Mouse (Mus musculus) testis, adult 2 months (tissue): ENCODE results near the gene Ttll6.

Experiments used
- CTCF ChIP-seq: fragments of 200-500 bp; IDR thresholded peaks from 2 replicates; pipeline ENCODE4 v1.5.1; 2012; ENCODE audit warnings: low read depth, mild to moderate bottlenecking, inconsistent platforms, low read length, moderate library complexity; ENCODE audit not compliant: control insufficient read depth, insufficient read depth, insufficient replicate concordance
- POLR2A ChIP-seq: fragments of 200-500 bp; IDR thresholded peaks from 2 replicates; pipeline ENCODE4 v1.6.1; 2012; ENCODE audit warnings: low read depth, mild to moderate bottlenecking, inconsistent platforms, low read length, moderate library complexity; ENCODE audit not compliant: control insufficient read depth

DNA sequence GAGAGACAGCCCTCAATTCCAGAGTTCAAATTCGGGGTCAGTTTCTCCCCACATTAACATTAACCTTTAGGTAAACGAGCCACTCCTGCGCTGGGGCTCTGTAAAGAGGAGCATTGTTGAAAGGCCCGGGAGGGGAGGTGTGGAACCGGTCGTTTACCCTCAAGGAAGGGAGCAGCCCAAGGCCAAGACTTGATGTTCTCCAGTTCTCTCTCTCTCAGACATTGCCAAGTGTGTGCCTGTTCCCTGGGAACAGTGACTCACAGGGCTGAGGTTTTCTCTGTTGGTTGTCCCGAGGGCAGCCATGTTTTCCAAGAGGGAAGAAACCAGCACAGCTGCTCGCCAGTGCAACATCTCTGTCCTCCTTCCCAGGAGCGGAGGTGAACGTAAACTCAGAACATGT is 3.0 kb upstream of the Ttll6 start:
- TF ChIP-seq POLR2A: no peak
- TF ChIP-seq CTCF: no peak
